Mouse (Mus musculus) liver, embryonic 14.5 days (tissue): ENCODE measurements around the gene Vhl.

Source experiments
- CTCF ChIP-seq: IDR thresholded peaks from 2 replicates; pipeline ENCODE4 v1.5.1; 2016; ENCODE audit warnings: antibody characterized with exemption, low read depth, control low read depth
- EP300 ChIP-seq: IDR thresholded peaks from 2 replicates; pipeline ENCODE4 v1.6.1; 2016; ENCODE audit warnings: antibody characterized with exemption, low read depth

GRCm38 (mm10) chr6:113605224-113605545 is 18.6 kb upstream of the Vhl start:
- TF ChIP-seq CTCF (no peak), EP300 (no peak)
